Mouse (Mus musculus): ENCODE results near the gene Igfbp4.

GRCm38 (mm10) chr11:99055571-99056452 is 14.8 kb downstream of the Igfbp4 start:
- TF ChIP-seq POLR2A (IDR thresholded peaks at IDR 0.05; ENCODE audit: extremely low read depth, insufficient read depth, low read length) (no peak), CTCF (IDR thresholded peaks at IDR 0.05; ENCODE audit: low read depth, low read length) (no peak)
